Mouse (Mus musculus) lung, adult 2 months (tissue): ENCODE data around the gene Clcc1. TPM values are rescaled to one million over a fixed set of nuclear protein-coding genes. Genes with fewer than 3 reads are reported as not detected.

ENCODE experiments used
- DNase-seq: peaks from one replicate; pipeline ENCODE4 v3.0.0; 2022
- H3K4me1 ChIP-seq: fragments of 200-500 bp; 2 replicates; pipeline ENCODE4 v1.6.1; 2011; ENCODE audit warnings: low read length; ENCODE audit not compliant: control insufficient read depth, insufficient read depth
- H3K4me3 ChIP-seq: fragments of 200-500 bp; replicated peaks from 2 replicates; pipeline ENCODE3; 2011; ENCODE audit warnings: low read depth, mild to moderate bottlenecking, control low read depth, low read length; ENCODE audit errors: extremely low read depth
- CTCF ChIP-seq: fragments of 200-500 bp; IDR thresholded peaks from 2 replicates; pipeline ENCODE4 v1.5.1; 2011; ENCODE audit warnings: mild to moderate bottlenecking, low read length, control low read depth; ENCODE audit not compliant: insufficient read depth
- POLR2A ChIP-seq: fragments of 200-500 bp; IDR thresholded peaks from 2 replicates; pipeline ENCODE4 v1.6.1; 2011; ENCODE audit warnings: low read depth, mild to moderate bottlenecking, control low read depth, low read length, borderline replicate concordance; ENCODE audit errors: extremely low read depth
- WGBS: fragments of 180-500 bp; shearing (Covaris S2); methylation state at CpG from one replicate; pipeline ENCODE4 v1.1.7; 2018; 5-methylcytosine and 5-hydroxymethylcytosine counted together
- polyA plus RNA-seq: library from polyadenylated mRNA; depleted of rRNA; stranded (reverse); fragments of >200 nt; gene quantifications from 2 replicates; pipeline ENCODE4 v1.2.3, GENCODE M21; 2012; rRNA removed

Gene Clcc1
- polyA plus RNA-seq, 1 experiment = 50.0 TPM

DNA sequence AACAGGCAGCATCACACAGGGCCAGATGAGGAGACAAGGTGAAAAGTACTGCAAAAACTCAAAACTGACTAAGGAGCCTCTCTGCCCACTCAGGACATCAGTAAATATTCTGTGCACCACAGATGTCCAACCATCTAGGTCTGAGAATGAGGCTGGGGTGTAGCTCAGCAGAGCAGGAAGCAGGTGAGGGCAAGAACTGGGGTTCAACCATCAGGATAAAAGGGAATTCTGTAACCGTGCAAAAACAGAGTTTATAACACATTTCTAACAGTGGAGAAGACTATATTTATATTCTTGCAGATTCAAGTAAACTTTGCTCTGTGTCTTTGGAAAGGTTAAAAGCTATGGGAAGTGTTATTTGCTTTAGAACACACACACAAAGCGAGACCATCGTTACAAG, 66.0 kb downstream of the Clcc1 start:
- H3K4me1 ChIP-seq = peaks cover 5% of the 10 kb centered on the region
- TF ChIP-seq POLR2A = no peak
- no peak for TF ChIP-seq CTCF

DNA sequence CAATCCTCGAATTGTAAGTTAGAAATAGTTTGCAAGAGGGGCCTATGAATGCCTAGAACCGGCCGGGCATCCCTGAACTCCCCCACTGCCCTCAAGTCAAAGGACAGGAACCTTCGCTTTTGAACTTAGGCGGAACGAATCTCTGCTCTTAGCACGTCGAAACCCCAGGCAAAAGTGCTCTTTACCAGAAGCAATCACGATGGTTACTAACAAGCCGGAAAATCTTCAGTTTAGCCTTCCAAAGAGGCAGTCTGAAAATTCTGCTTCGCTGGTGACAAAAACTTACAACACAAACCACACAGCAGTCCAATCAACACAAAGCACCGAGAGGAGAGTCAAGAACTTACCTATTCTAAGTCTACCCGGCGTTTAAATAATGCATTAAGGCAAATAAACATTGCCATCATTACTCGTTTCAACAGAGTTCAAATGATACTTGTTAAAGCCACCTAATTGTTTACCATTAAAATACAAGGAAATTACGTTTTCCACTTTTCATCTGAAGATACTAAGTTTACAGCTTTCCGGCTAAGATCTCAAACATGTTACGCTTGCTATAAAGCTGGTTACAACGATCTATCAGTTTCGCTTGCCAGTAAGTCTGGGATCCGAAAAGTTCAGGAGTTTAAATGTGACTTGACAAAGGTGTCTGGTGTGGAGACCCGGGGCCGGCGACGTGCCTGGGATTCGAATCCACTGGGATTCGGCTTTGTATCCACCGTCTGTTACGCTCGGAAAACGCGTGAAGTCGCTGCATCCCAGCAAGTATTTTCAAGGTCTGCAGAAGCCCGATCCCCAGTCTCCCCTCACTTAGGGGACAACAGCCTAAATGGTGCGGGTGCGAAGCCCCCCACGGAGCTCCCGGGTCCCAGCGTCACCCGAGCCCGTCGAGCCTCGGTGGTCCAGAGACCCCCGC, 67.6 kb downstream of the Clcc1 start:
- peak; percentile 39 for DNase-seq
- H3K4me1 ChIP-seq = peaks cover 5% of the 10 kb centered on the region
- TF ChIP-seq CTCF (0 out of 2 replicates have a peak, but pooled peaks have one; percentile 5), POLR2A (no peak)
- peak overlapping the region; percentile 70 for H3K4me3 ChIP-seq
- WGBS = 3% methylated on average over 43 of the region's 44 CpGs

More for the DNA sequence above, 66.0 kb downstream of the Clcc1 start:
- no peak for DNase-seq
- 64% methylated on average over 3 of the region's 3 CpGs for WGBS
- no peak overlapping the region for H3K4me3 ChIP-seq

DNA sequence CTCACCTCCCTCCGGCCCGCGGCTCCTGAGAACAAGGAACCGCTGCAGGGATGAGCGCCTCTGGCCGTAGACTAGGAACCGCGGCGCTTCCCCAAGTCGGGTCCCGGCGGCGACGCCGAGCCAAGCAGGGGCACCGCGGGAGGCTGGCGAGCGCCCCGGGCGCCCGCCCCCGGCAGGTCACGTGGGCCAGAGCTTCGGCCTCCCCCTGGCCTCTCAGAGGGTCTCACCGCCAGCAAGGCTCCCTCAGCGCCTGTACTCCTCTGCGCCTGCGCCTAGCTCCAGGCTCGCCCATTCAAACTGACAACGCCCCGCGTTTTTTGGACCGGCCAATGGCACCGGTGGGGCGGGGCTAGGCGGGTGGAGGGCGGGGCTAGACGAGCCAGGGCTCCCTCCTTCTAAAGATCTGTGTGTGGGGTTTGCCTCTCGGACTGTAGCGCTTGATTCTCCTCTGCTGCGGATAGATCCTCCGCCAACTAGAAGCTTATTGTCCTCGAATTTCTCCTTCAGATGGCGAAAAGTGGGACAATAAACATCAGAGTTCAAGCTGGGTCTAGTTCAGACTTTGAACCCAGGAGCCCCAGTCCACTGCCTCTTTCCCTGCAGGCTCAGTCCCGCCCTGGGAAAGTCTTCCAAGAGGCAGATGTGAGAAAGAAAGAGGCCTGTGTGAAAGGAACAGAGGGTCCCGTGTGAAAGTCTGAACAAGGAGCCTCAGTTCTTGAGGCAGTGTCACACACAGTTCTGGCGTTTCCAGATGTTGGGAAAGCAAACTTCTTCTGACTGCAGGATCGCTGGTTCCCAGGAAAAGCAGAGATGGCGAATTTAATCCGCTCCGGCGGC, 68.5 kb downstream of the Clcc1 start, which contains the start of gene Gpsm2:
Gene Gpsm2, minus strand, starts transcription at position 274 of the 837 bp plus-strand sequence.
- Histone ChIP-seq H3K4me1 (peaks cover 5% of the 10 kb centered on the region), H3K4me3 (peak within 1 kb of the TSS; percentile 70)
- no peak for TF ChIP-seq CTCF
- TF ChIP-seq POLR2A = peak; percentile 51; the same call in 1 of the 2 replicates
- peak; percentile 93 for DNase-seq
- 3% methylated on average over 53 of the region's 53 CpGs for WGBS

DNA sequence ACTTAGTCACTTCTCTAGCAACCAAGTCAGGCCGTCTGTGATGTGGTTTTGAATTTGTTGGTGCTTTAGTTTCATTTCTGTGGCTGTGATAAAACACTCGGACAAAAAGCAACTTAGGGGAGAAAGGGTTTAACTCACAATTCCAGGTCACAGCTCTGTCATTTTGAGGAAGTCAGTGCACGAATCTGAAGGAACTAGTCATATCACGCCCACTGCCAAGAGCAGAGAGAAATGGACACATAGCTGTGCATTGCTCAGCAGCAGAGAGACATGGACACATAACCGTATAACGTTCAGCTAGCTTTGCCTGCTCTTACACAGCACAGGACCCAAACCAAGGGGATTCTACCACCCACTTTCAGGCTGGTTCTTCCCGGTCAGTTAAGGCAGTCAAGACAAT, 72.7 kb downstream of the Clcc1 start:
- no peak overlapping the region for H3K4me3 ChIP-seq
- WGBS = 82% methylated on average over 7 of the region's 7 CpGs
- TF ChIP-seq POLR2A (no peak), CTCF (no peak)
- DNase-seq = no peak
- 0 out of 2 replicates have a peak, but pooled peaks cover 3% of the 10 kb centered on the region for H3K4me1 ChIP-seq

DNA sequence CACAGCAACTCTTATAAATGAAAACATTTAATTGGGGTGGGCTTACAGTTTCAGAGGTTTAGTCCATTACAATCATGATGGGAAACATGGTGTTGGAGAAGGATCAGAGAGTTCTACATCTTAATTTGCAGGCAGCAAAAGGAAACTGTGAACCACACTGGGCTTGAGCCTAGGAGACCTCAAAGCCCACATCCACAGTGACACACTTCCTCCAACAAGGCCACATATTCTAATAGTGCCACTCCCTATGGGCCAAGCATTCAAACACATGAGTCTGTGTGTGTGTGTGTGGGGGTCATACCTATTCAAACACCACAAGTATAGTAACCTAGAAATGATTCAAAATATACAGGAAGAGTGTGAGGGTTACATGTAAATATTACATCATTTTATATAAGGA, 73.6 kb downstream of the Clcc1 start:
- Histone ChIP-seq H3K4me3 (no peak overlapping the region), H3K4me1 (0 out of 2 replicates have a peak, but pooled peaks cover 3% of the 10 kb centered on the region)
- DNase-seq = no peak
- TF ChIP-seq POLR2A = no peak
- no peak for TF ChIP-seq CTCF

DNA sequence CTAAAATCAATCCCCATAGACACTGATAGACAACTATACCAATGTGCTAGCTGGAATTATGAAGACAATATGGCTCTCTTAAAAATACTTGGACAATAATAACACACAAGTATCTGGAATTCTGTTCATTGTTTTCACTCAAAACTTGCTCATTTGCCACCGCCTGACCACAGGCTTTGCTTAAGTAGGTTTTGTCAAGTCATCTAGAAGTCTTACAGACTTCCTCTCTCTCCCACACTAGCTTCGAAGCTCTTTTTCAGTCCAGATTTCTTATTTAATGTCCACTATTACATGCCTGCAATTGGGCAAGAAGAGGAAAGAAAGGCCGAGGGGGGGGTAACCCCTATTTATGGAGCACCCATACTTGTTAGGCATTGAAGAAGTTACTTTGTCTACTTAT, 74.1 kb downstream of the Clcc1 start:
- Histone ChIP-seq H3K4me3 (no peak overlapping the region), H3K4me1 (no peaks in the 10 kb centered on the region)
- no peak for DNase-seq
- WGBS = 72% methylated on average over 3 of the region's 3 CpGs
- TF ChIP-seq CTCF = no peak
- no peak for TF ChIP-seq POLR2A

Other genes starting within 250 kb of the Clcc1 start
- 22.7 and 26.7 TPM in 2 replicates for gene Celsr2, start 238.4 kb upstream of the Clcc1 start, polyA plus RNA-seq
- 29.4 and 48.0 TPM in 2 replicates for gene Sars, start 208.7 kb upstream of the Clcc1 start, polyA plus RNA-seq
- gene 1700013F07Rik, start 119.8 kb upstream of the Clcc1 start, polyA plus RNA-seq = 7.1 and 7.7 TPM in 2 replicates
- gene 5330417C22Rik, start 117.4 kb upstream of the Clcc1 start, polyA plus RNA-seq = 45.7 and 56.3 TPM in 2 replicates
- 7.0 and 9.8 TPM in 2 replicates for gene Tmem167b, start 91.4 kb upstream of the Clcc1 start, polyA plus RNA-seq
- gene Taf13, start 82.2 kb upstream of the Clcc1 start, polyA plus RNA-seq = 2.0 and 4.0 TPM in 2 replicates
- gene Wdr47, start 62.6 kb upstream of the Clcc1 start, polyA plus RNA-seq = 5.7 and 8.3 TPM in 2 replicates
- gene Gpsm2, start 68.4 kb downstream of the Clcc1 start, polyA plus RNA-seq = 2.7 and 5.1 TPM in 2 replicates
- gene Aknad1, start 85.7 kb downstream of the Clcc1 start, polyA plus RNA-seq = 0.09 TPM in 1 of 2 replicates, not detected in the other
- 7.4 and 14.6 TPM in 2 replicates for gene Stxbp3, start 186.6 kb downstream of the Clcc1 start, polyA plus RNA-seq
- 1.3 and 1.7 TPM in 2 replicates for gene Fndc7, start 236.1 kb downstream of the Clcc1 start, polyA plus RNA-seq